Mouse (Mus musculus) ovary, adult 18-20 months (tissue): ENCODE results near the gene Tub.

Experiments
- DNase-seq: peaks from one replicate; pipeline ENCODE4 v3.0.0; 2022; ENCODE audit warnings: low spot score, mixed read lengths

The Tub gene

DNA sequence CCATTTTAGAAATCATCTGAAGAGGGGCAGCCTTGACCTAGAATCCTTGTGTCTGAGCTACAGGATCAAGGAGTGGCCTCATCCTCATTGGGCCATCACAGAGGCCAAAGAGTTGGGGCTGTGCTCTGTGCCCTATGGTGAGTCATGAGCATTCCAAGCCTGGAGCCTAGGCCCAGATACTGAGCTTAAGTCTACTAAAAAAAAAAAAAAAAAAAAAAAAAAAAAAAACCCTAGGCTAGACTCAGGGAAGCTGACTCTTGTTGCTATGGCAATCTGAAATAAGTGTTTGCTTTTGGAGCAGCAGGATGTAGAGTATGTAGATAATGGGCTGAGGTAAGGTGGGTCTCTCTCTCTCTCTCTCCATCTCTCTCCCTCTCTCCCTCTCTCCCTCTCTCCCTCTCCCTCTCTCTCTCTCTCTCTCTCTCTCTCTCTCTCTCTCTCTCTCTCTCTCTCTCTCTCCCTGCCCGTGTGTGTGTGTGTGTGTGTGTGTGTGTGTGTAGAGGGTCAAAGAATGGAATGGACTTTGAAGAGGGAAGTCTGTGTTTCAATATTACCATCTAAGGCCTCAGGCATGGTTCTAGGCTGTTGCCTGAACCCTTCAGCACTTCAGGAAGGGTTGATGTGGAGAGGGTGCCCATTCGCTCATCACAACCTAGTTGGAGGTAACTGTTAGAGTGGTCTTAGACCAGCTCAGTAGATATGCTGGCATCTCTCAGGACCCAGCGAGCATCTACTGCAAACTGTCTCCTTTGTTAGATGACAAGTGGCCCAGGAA is 36.0 kb downstream of the Tub start:
- no peak for DNase-seq

DNA sequence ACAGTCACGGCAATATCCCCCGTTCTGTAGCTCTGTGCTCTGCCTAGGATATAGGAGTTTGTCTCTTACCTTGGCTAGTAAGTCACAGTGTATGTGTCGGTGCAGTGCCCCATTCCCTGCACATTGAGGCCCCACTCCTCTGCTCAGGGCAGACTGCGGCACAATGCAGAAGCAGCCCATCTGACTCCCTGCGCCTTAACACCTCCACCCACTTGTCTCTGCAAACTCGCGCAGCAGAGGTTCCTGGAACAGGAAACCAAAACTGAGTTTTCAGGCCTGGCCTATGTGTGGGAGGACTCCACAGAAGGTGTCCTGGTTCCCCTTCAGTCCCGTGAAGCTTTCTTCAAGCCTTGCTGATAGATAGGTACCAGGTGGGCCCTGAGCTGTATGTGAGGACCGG is 41.1 kb downstream of the Tub start:
- DNase-seq: no peak

DNA sequence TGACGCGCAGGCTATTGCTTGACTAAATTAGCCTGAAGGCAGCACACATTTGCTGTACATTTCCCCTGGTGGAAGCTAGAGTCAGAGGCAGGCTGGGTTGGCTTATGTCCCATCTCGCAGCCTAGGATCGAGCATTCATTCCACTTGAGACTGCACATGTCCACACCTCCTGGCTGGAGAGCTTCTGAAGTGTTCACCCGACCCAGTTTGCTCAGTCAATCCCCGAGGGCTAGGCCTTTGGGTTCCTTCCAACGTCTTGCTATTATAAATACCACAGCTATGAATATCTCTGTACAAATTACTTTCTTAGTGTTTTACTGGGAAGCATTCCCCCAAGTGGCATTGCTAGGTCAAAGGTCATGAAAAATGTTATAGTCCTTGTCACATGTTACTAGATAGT is 43.1 kb downstream of the Tub start:
- no peak for DNase-seq

DNA sequence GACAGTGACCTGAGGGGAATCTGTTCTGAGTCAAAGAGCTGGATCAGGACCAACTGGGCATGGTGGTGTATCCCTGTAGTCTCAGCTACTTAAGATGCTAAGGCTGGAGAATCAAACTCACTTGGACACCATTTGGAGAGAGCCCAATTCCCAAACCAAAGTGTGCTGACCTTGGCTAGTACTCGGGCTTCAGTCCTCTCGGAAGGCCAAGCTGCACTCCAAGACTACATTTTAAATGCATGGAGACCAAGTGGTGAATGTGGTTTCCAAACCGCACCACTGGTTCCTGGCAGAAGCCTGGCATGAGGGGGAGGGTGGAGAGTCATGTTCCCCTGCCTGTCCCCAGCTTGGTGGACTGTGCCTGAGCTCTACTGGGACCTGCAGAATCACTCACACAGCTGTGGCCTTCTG is 43.7 kb downstream of the Tub start:
- DNase-seq: no peak

DNA sequence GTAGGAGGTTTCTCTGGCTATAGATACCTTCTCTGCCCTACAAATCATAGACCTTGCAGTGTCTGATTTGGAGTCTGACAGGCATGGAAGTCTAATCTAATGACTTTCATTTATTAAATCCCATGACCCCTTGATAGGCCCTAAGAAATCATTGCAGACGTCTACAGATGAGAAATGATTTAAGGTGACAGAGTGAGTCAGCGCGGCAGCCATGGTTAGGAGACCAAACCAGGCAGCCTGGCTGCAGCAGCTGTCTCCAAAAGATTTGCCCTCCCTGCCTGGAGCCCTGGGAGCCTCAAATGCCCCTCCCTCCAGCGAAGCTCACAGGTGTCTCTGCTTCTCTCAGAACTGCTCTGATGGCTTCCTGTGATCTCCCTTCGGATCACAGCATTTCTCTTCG is 46.0 kb downstream of the Tub start:
- no peak for DNase-seq

DNA sequence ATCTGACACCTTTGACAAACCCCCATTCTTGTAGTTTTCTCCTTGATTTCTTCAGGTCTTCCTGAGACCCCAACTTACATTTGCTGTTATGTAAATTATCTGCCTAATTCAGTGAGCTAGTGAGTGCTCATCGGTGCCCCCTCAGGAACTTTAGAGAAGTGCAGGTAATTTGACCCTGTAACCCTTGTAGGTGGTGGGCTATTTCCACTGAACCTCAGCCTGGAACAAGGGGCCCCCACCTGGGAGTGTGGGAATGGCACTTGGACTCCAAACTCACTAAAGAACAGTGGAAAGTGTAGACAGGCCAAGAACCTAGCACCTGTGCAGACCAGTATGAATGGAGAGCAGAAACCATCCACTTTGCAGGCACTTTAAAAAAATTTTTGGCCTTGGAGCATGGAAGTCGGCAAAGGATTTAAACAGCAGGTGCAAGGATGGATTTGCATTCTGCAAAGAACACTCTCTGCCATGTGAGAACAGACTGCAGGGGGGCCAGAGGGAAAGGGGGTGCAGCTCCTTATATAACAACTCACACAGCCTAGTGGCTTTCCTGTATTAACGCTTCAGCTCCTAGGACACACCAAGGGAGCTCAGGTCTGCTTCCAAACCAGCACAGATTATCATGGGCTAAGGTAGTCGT is 50.3 kb downstream of the Tub start:
- no peak for DNase-seq

DNA sequence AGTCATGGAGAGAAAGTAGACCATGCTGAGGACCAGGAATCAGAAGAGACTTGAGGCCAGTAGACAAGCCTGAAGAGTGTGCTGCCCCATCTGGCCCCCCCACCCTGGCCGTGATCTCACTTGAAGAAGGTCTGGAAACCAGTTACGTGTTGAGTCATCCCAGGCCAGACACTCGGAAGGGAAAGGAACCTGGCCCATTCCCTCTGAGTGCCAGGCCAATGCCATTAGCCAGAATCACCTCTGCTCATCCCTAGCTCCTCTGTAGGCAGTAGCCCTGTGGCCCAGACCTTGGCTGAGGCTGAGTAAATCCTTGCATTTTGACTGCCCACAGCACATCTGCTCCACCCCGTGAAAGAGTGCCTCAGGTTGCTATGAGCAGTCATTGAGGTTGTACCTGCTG is 51.8 kb downstream of the Tub start:
- DNase-seq: no peak

DNA sequence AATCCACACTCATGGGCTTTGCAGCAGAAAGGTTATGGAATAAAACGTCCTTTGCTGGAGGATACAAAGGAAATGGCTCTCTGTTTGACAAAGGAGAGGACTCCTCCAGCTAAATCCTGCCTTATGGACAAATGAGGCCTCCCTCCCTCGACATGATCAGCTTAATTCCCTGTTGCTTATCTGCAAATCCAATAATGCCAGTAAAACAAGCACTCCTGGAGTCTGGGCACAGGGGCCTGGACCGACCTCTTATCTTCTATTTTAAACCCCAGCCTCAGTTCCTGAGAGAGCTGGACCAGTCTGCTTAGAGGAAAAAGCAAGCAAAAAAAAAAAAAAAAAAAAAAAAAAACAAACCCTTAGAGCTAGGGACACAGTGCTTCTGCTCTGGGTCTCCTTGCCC is 53.5 kb downstream of the Tub start:
- DNase-seq: no peak

DNA sequence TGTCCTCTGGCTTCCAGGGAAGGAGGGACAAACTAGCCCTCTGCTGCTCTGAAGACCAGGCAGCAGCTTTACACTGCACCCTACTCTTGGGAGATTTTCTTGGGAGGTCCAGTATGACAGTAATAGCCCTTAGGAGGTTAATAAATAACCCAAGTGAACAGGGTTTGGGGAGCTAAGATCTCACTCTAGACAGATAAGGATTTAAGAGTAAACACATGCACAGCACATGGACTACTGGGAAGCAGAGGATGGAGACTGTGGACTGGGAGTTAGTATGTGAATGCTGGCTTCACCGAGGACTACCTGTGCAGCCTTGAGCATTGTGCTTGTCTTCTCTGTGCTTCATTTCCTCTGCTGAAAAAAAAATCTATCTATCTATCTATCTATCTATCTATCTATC is 59.1 kb downstream of the Tub start:
- no peak for DNase-seq

DNA sequence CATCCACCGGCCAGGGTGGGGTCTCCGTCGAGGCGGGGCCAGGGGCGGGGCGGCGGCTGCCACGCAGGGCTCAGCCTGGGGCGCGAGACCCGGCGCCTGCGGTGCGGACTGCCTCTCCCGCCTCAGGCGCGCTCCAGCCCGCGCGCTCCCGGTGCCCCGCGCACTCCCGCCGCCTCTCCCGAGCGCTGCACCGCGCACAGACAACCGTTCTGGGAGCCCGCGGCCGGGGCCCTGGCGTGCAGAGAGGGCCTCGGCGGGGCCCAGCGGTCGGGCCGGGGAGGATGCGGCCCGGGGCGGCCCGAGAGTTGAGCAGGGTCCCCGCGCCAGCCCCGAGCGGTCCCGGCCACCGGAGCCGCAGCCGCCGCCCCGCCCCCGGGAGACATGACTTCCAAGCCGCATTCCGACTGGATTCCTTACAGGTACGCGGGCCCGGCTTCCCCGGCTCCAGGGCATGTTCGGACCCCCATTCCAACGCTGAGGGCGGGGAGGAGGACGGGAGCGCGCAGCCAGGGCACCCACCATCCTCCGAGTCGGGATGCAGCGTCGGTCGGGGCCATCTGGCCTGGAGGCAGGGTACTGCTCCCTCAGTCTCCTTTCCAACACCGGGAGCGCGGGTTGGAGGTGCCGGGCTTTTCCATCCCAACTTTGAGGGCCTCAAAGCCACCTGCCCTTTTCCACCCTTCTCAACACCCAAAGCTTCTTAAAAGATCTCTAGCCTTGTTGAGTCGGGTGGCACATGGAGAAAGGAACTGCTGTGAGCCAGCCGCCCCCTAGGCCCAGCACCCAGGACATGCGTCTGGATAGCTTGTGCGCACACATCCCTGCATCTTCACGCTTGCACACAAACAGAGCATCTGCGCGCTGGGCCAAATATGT is 60.8 kb downstream of the Tub start:
- DNase-seq: no peak

DNA sequence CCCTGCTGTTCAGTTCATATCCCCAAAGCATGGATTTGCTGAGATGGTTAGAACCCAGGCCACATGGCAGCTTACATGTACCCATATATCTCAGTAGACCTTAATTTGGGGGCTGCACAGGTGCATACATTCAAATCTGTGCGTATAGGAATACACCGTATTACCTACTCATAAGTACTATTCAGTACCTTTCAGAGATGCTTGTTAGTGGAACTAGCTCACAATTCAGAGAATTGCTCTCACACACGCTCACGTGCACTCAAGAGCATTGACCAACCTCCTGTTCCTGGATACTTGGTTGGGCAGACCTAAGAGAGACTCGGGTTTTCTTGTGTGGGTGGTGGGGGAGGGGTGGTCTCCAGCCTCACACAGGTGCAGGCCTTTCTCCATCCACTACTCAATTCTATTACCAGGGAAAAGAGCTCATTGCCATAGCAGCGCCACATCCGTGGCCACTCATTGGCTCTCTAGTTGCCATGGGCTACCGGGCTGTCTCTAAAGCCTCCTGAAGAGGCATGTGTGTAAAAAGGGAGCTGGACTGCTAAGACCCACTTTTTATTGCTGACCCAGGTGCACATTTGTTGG is 61.5 kb downstream of the Tub start:
- DNase-seq: no peak

DNA sequence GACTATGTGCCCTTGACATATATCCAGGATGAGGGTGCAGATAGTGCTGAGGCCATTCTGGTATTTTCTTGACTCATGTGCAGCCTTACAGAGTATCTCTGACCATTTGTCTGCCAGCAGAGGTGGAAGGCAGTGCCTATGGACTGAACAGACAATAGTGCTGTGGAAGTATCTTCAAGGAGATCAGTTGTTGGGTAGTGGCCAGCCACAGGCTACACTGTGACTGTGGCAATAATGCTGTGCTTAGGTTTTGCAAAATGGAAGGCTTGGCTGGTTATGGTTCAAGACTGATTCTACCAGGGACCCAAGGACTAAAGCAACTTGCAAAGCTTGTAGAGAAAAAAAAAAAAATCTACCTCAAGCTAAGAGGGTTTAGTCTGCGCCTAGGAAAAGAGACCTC is 62.4 kb downstream of the Tub start:
- no peak for DNase-seq

DNA sequence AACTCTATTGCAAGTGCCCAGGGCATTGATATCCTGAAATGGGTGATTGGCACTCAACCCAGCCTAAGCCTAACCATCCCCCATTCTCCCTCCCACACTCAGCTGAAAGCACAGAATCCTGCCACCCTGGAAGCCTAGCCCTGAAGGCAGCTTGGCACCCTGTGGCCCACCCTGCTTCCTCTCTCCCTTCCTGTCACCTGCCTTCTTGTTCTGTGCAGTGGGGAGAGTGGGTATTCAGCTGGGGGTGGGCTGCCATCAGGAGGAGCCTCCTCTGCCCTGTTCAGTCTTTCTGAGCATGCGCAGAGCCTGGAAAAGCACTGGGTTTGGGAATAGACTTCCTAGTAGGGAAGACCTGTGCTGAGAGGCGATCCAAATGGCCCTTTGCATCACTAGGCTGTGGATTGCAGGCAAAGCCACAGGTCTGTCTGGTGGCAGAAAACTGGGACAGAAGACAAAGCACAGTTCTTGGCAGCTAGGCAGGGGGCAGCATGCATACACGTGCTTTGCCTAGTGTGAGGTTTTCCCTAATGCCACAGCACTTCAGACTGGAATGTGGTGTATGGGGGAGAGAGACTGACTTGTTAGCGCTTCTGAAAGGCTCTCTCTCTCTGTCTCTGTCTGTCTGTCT is 63.0 kb downstream of the Tub start:
- no peak for DNase-seq

DNA sequence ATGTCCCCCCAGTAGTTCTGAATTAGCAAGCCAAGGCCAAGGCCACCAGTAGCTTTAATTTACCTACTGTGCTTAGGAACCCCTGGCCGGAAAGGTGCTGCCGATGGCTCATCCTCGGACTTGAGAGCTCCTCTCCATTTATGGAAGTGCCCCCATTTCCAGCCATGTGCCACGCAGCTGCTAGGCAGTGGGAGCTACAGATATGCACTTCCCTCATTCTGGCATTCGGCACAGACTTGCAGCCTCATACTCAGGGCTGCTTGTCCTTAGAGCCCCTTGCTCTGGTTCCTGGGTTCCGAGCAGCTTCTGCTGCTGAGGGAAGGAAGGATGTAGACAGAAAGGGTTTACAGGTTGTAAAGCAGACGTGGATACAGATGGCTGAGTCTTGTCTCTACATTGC is 64.7 kb downstream of the Tub start:
- DNase-seq: no peak

DNA sequence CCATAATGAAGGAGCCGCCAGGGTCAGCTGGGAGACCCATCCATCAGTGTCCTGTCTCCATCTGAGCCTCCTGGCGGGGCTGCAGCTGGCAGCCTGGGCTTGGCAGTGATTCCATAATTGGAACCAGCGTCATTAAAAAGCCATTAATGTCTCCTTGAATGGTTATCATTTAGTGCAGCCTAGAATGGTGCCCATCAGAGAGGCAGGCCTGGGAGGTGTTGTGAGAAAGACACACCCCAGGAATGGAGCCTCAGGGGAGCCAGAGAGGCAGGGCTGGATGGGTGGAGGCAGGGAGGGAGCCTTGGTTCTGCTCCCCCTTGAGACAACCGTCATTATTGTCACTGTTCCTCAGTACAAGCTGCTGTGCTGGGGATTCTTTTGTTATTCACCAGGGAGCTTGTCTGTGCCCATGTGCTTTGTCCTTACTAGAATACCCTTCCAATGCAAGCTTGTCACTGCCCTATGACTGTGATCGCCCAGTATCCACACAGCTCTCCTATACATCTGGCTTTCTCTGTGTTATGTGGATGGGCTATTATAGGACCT is 66.3 kb downstream of the Tub start:
- DNase-seq: no peak

DNA sequence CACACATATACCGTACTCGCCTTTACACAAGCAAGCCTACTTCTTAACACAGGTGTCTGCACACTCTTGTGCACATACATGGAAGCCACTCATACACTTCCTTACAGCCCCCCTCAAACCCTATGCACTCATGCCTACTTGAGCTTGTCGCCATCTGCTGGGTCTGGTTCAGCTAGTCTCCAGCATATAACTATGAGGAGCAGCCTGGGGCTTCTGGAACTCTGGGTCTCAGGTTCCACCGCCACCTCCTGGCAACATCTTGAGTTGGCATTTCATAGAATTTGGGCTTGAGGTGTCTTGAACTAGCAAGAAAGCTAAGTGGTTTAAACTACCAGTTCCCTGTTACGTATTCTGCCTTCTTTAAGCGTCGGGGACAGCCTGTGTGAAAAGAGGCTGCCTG is 69.1 kb downstream of the Tub start:
- no peak for DNase-seq

DNA sequence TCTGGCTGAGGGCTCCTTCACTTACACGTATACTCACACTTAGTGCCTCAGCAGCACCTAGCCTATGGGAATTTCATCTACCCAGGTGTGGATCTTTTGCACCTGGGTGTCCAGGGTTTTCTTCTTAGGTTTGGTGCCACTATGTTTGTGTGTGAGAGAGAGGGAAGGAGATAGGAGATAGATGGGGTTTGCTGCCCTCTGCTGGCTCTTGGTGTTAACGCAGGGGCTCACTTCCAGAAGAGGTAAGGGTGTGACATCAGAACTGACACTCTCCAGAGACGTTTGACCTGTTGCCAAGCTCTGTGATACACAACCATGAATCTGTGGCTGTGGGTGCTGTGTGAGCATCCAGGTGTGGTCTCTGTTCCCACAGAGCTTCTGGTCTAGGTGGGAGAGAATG is 71.3 kb downstream of the Tub start:
- no peak for DNase-seq

DNA sequence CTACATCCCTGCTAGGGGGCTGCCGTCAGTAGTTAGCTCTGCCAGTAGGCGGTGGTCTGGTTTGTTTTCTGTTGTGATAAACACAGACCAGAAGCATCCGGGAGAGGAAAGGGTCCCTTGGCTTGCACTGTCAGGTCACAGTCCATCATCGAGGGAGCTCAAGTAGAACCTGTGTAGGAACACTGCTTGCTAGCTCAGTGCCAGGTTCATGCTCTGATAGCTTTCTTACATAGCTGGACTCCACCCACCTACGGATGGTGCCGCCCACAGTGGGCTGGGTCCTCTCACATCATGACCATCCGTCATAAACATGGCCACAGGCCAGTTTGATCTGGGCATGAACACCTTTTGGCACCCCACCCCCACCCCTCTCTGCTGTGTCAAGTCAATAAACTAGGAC is 75.6 kb downstream of the Tub start:
- no peak for DNase-seq

DNA sequence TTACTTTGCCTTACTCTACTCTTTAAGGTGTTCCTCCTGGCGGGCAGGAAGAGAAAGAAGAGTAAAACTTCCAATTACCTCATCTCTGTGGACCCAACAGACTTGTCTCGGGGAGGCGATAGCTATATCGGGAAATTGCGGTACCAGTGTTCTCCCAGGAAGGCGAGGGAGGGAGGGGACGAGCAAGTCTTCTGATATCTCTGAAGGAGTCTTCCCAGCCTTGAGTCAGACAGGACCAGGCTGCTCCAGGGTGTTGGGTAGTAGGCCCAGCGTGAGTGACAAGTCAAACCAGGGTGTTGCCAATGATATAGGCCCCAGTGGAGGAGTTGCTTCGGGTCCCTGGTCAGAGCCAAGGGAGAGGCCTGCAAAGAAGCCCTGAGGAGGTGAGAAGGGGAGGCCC is 76.8 kb downstream of the Tub start:
- no peak for DNase-seq

DNA sequence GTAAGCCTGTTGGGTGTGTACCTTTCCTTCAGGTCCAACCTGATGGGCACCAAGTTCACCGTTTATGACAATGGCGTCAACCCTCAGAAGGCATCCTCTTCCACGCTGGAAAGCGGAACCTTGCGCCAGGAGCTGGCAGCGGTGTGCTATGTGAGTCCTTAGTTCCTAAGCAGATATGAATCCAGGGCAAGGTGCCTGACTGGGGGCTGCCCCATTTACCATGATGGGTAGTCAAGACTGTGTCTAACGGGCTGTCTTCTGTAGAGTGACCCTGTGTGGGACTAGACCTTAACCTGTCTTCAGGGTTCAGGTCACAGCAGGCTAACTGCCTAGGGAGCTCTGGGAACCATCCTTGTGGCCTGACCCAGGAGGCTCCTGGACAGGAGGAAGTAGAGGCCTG is 77.6 kb downstream of the Tub start:
- no peak for DNase-seq

DNA sequence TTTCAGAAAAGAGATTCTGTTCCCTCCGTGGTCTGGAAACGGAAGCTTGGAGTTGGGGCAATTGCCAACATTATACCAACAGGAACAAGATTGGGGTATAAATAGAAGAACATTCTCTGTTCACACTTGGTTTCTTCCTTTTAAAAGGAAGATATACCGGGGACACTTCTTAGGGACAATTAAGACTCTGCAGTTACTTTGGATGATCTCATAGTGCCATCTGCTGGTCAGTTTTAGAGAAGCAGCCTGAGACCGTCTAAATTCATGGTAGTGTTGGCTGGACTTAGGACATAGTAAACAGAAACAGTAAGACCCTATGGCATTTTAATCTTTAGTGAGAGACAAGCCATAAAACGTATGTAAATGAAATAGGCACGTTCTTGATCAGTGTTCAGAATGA is 78.1 kb downstream of the Tub start:
- no peak for DNase-seq

DNA sequence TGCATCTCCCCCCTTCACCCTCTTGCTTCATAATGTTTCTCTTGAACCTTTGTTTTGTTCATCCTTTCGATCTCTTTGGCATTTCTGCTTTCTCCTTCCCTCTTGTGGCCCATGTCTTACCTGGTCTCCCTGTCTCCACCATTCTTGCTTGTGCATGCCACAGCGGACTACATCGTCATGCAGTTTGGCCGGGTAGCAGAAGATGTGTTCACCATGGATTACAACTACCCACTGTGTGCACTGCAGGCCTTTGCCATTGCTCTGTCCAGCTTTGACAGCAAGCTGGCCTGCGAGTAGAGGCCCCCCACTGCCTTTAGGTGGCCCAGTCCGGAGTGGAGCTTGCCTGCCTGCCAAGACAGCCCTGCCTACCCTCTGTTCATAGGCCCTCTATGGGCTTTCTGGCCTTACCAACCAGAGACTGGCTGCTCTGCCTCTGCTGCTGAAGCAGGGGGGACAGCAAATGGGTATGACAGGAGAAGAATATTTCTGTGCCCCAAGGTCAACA is 79.9 kb downstream of the Tub start:
- DNase-seq: no peak
